Mouse (Mus musculus): ENCODE measurements around the gene Slc6a6.

GRCm38 (mm10) chr6:91719865-91720533 lies 36.1 kb downstream of the Slc6a6 start:
- TF ChIP-seq CTCF (IDR thresholded peaks at IDR 0.05; ENCODE audit: borderline replicate concordance, extremely low read depth, insufficient read depth, insufficient read length) (no peak), POLR2A (IDR thresholded peaks at IDR 0.05; ENCODE audit: borderline replicate concordance, extremely low read depth, insufficient read depth, insufficient read length, poor library complexity, severe bottlenecking) (no peak)

All from brain, embryonic 14.5 days (tissue).